Mouse (Mus musculus) embryonic facial prominence, embryonic 14.5 days (tissue): ENCODE data around the gene Mras. TPM values are rescaled to one million over a fixed set of nuclear protein-coding genes. Genes with fewer than 3 reads are reported as not detected.
A peak's percentile ranks its signal among the peaks of the same experiment; 100 is the strongest.

ENCODE experiments used
- ATAC-seq: fragments of 200-750 bp; cut with Nextera tagmentation; 2 replicates; pipeline ENCODE4 v1.8.0; 2017; ENCODE audit warnings: low read depth, moderate number of reproducible peaks, moderate TSS enrichment
- DNase-seq: peaks from one replicate; pipeline ENCODE4 v3.0.0-alpha.2; 2015; ENCODE audit warnings: low spot score
- H3K27ac ChIP-seq: fragments of 300-500 bp; sonication (generic); replicated peaks from 2 replicates; pipeline ENCODE4 v1.5.1; 2014; ENCODE audit warnings: low read depth, mild to moderate bottlenecking, low read length, moderate library complexity
- H3K27me3 ChIP-seq: fragments of 300-500 bp; sonication (generic); replicated peaks from 2 replicates; pipeline ENCODE4 v1.6.1; 2014; ENCODE audit warnings: low read length; ENCODE audit not compliant: control insufficient read depth, insufficient read depth
- H3K36me3 ChIP-seq: fragments of 300-500 bp; sonication (generic); 2 replicates; pipeline ENCODE4 v1.6.1; 2014; ENCODE audit warnings: low read length, mixed read lengths; ENCODE audit not compliant: control insufficient read depth, insufficient read depth
- H3K4me1 ChIP-seq: fragments of 300-500 bp; sonication (generic); 2 replicates; pipeline ENCODE4 v1.6.1; 2014; ENCODE audit warnings: antibody characterized with exemption, low read length; ENCODE audit not compliant: control insufficient read depth, insufficient read depth
- H3K4me2 ChIP-seq: fragments of 300-500 bp; sonication (generic); 2 replicates; pipeline ENCODE4 v1.6.1; 2014; ENCODE audit warnings: low read depth, mild to moderate bottlenecking, low read length, moderate library complexity, mixed read lengths
- H3K4me3 ChIP-seq: fragments of 300-500 bp; sonication (generic); 2 replicates; pipeline ENCODE4 v1.5.1; 2014; ENCODE audit warnings: low read depth, mild to moderate bottlenecking, low read length
- H3K9ac ChIP-seq: fragments of 300-500 bp; sonication (generic); 2 replicates; pipeline ENCODE4 v1.6.1; 2014; ENCODE audit warnings: low read depth, mild to moderate bottlenecking, low read length, moderate library complexity, mixed read lengths
- H3K9me3 ChIP-seq: fragments of 300-500 bp; sonication (generic); 2 replicates; pipeline ENCODE4 v1.6.1; 2016; ENCODE audit warnings: low read length; ENCODE audit not compliant: control insufficient read depth
- WGBS: fragments of 180-500 bp; shearing (Covaris S2); extraction: QIAGEN DNeasy Blood & Tissue Kit; methylation state at CpG from one replicate; pipeline ENCODE4 v1.1.7; 2014; 5-methylcytosine and 5-hydroxymethylcytosine counted together
- polyA plus RNA-seq: library from polyadenylated mRNA; unstranded; fragments of >200 nt; fragmentation: Nextera tagmentation; extraction: Ambion mirVana; gene quantifications from 2 replicates; pipeline ENCODE4 v1.2.1, GENCODE M21; 2014

Mras gene
- 22.9 and 30.6 TPM in 2 replicates for polyA plus RNA-seq

DNA sequence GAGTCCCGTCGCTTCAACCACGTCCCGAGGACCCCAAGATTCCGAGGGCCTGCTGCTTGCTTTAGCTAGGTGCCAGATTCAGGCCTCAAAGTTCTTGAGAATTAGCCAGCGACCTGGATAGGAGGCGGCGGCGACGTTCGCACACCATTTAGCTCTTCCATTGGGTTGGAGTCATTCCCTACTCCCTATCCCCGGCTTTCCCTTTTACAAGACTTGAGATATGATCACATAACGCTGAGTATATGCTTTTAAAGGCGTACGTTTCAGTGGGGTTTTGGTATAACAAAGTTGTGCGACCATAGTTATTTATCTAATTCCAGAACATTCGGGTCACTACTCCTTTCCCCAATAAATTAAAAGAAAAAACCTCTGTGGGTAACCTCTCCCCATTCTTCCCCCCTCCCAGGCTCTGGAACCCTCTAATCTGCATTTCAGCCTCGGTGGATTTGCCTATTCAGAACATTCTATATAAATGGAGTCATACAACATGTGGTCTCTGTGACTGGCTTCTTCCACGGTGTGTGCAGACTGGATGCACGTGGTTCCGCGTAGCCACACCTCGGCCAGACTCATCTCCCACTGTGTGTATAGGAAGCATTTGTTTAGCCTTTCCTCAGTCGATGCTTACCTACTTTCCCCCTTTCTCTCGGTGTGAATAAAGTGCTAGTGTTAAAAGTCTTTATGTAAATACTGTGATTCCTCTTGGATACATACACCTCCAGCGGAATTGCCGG lies at the start of gene Mras:
Mras (minus strand) TSS at position 351 of the 734 bp plus-strand sequence.
- ATAC-seq: no peak
- DNase-seq: peak; percentile 50
- 13% methylated on average over 27 of the region's 27 CpGs for WGBS

DNA sequence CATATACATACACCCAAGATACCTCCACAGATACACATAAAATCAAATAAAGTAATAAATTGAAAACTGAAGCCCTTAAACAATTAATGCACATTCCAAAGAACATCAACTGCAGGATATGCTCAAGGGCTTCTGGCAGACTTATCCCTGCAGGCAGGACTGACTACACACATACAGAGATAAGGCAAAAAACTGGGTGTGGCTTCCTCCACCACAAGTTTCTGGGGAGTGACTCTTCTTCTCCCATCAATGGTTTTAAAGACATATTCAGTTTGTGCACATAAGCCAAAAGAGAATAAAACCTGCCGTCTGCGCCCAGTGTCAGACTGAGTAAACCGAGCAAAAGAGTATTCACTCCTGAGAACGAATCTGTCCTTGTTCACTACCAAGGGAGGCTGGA lies 48.0 kb upstream of the Mras start:
- no peak overlapping the region for H3K9ac ChIP-seq
- H3K36me3 ChIP-seq: peaks cover 50% of the 10 kb centered on the region

More for the DNA sequence above, at the start of gene Mras:
- Histone ChIP-seq H3K9ac (peak within 1 kb of the TSS; percentile 90), H3K27ac (peak within 1 kb of the TSS; percentile 89), H3K4me1 (peaks cover 28% of the 10 kb centered on the region), H3K9me3 (no peaks in the 10 kb centered on the region), H3K4me3 (peak within 1 kb of the TSS; percentile 80), H3K36me3 (no peaks in the 10 kb centered on the region), H3K27me3 (peaks cover 3% of the 10 kb centered on the region; the same call in 1 of the 2 replicates), H3K4me2 (peak within 1 kb of the TSS; percentile 88)

DNA sequence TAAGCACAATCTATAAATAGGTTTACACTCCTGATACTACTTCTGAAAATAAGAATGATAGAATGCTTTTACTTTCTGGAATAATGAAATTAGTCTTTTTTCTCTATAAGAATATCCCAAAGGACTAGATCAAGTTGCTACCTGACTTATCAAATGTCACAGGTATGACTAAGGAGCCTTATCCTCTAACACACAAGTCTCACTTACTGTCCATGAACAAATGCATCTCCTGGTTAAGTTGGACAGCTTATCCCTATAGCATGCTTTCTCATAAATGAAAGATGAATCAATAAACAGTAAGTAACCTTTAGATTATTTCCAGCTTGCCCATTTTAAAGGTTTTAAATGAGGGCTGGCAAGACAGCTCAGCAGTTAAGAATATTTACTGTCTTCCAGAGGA lies 47.5 kb upstream of the Mras start:
- Histone ChIP-seq H3K4me3 (no peak overlapping the region), H3K36me3 (peaks cover 49% of the 10 kb centered on the region), H3K27me3 (no peaks in the 10 kb centered on the region), H3K9me3 (no peaks in the 10 kb centered on the region), H3K9ac (no peak overlapping the region), H3K4me2 (no peak overlapping the region), H3K4me1 (no peaks in the 10 kb centered on the region), H3K27ac (no peak overlapping the region)
- DNase-seq (no peak), ATAC-seq (no peak)

More for the DNA sequence above, 48.0 kb upstream of the Mras start:
- H3K4me1 ChIP-seq: no peaks in the 10 kb centered on the region
- ATAC-seq (no peak), DNase-seq (no peak)
- H3K4me2 ChIP-seq: no peak overlapping the region
- H3K4me3 ChIP-seq: no peak overlapping the region
- H3K27me3 ChIP-seq: no peaks in the 10 kb centered on the region
- no peaks in the 10 kb centered on the region for H3K9me3 ChIP-seq
- no peak overlapping the region for H3K27ac ChIP-seq
- 95% methylated on average over 4 of the region's 4 CpGs for WGBS

DNA sequence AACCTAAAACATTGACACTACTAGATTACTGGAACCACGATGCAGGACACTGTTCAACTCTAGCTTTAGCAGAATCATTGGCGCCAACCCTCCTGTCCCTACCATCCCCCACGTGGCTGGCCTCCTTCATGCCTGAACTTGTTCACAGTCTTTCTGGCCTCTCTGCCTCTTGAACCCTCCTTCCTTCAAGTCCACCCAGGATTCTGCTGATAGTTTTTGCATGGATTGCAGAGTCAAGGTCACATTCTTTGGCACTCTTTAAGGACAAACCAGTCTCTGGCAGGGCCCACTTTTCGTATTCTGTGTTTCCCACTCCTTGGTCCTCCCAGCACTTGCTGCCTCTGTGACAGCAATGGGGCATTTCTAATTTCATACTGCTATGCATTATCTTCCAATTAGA lies 46.0 kb upstream of the Mras start:
- Histone ChIP-seq H3K4me1 (no peaks in the 10 kb centered on the region), H3K9ac (no peak overlapping the region), H3K27ac (no peak overlapping the region), H3K27me3 (no peaks in the 10 kb centered on the region), H3K36me3 (peaks cover 40% of the 10 kb centered on the region), H3K4me3 (no peak overlapping the region), H3K4me2 (no peak overlapping the region), H3K9me3 (no peaks in the 10 kb centered on the region)
- no peak for ATAC-seq
- 86% methylated on average over 4 of the region's 4 CpGs for whole genome bisulfite sequencing
- DNase-seq: no peak

DNA sequence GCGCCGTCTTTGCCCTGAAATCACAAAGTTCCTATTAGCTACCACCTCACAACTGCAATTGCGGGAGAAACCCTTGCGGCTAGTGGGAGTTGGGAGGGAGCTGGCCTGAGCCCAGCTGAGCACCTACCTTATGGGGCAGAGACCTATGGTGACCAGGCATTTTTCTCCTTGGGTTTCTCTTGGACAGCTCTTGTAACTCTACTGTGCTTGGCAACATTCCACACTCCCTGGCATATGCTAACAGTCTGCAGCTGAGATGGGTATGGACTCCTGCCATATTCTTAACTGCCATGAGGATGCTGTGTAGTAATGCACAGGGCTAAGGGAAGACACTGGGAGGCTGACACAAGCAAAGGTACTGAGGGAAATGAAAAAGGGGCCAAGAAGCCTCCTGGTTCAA lies 43.6 kb upstream of the Mras start:
- 89% methylated on average over 4 of the region's 4 CpGs for WGBS
- DNase-seq: peak; percentile 42

DNA sequence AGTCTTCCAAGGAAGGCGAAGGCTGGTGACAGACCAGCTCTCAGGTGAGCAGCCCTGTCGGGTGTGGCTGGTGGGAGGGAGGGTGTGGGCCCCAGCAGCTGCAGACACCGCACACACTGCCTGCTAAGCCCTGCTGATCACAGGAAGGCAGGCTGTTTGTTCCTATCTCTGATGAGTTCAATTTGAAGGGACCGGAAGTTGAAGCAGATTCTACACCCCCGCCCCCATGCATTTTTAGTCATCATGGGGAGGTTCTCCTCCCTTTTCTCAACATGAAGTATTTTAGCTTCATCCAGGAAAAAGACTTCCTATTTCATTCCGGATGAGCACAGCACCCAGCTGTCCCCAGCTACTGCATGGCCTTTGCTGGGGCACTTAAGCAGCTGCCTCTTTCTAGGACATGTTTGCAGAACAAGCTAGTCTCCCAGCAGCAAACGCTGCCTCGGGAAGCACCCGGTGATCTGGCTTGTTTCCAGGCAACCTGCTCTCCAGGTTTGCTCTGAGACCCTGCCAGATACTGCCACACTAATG lies 42.1 kb upstream of the Mras start:
- no peak overlapping the region for H3K9ac ChIP-seq
- DNase-seq: peak; percentile 48
- H3K36me3 ChIP-seq: peaks cover 17% of the 10 kb centered on the region; the same call in 1 of the 2 replicates
- WGBS: 66% methylated on average over 9 of the region's 9 CpGs
- no peak for ATAC-seq
- no peaks in the 10 kb centered on the region for H3K27me3 ChIP-seq
- no peaks in the 10 kb centered on the region for H3K4me1 ChIP-seq
- H3K4me2 ChIP-seq: no peak overlapping the region
- no peaks in the 10 kb centered on the region for H3K9me3 ChIP-seq
- no peak overlapping the region; the same call in 1 of the 2 replicates for H3K27ac ChIP-seq
- H3K4me3 ChIP-seq: no peak overlapping the region

More for the DNA sequence above, 43.6 kb upstream of the Mras start:
- H3K27me3 ChIP-seq: no peaks in the 10 kb centered on the region
- no peak overlapping the region for H3K4me3 ChIP-seq
- H3K4me2 ChIP-seq: no peak overlapping the region
- no peaks in the 10 kb centered on the region for H3K4me1 ChIP-seq
- H3K9me3 ChIP-seq: no peaks in the 10 kb centered on the region
- no peak overlapping the region for H3K9ac ChIP-seq
- no peak overlapping the region for H3K27ac ChIP-seq
- peaks cover 18% of the 10 kb centered on the region; the same call in 1 of the 2 replicates for H3K36me3 ChIP-seq
- ATAC-seq: no peak

DNA sequence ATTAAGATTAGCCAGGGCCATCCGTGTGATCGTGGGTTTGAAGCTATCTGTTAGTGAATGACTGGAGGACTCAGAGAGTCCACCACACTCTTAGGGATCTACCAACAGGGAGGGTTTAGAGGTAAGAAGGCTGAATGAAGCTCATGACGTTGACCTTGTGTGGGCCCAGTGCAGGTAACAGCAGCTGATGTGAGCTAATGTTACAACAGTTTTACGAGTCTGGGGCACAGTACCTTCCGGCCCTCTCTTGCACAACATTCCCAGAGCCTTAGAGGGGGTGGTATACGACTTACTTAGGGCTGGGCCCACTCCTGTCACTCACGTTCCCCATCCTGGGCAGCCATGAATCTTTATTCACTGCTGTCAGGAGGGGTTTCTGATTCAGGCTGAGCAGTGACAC lies 34.2 kb upstream of the Mras start:
- no peak overlapping the region for H3K4me2 ChIP-seq
- H3K4me1 ChIP-seq: no peaks in the 10 kb centered on the region
- no peaks in the 10 kb centered on the region for H3K27me3 ChIP-seq
- no peak overlapping the region for H3K9ac ChIP-seq
- H3K36me3 ChIP-seq: peaks cover 10% of the 10 kb centered on the region; the same call in 1 of the 2 replicates
- 80% methylated on average over 7 of the region's 7 CpGs for WGBS
- H3K9me3 ChIP-seq: no peaks in the 10 kb centered on the region
- H3K27ac ChIP-seq: no peak overlapping the region
- DNase-seq: no peak
- no peak for ATAC-seq
- no peak overlapping the region for H3K4me3 ChIP-seq

DNA sequence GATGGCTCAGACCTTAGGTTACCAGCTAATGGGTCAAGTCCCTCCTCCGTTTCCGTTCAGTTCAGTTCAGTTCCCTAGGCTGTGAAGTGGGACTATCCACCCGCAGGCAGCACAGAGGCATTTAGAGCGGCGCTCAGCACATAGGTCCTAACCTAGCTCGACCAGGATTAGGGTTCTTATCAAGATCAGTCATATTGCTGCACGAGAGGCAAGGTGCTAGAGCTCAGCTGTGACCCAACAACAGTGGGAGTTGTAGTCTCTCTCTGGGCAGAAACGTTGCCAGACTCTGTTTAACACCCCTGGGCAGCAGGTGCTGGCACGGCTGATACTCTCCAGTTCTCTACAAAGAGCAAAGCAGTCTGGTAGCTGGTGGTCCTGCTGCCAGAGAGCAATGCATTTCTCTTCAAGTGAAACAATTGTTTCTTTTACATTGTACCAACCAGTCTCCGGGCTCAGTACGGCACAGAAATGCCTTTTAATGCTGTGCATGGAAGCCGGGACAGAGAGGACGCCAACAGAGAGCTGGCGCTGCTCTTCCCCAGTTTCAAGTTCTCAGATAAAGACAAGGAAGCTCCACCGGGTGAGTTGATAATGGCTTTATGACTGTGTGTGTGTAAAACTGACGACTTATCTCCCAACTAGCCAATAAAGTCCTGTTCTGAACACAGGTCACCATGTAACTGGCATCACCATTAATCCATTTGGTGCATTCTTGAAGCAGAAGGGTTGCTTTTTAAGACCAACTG lies 33.3 kb upstream of the Mras start:
- Histone ChIP-seq H3K9me3 (no peaks in the 10 kb centered on the region), H3K4me3 (no peak overlapping the region), H3K4me1 (no peaks in the 10 kb centered on the region), H3K27ac (no peak overlapping the region), H3K9ac (no peak overlapping the region), H3K27me3 (no peaks in the 10 kb centered on the region), H3K4me2 (no peak overlapping the region), H3K36me3 (peaks cover 5% of the 10 kb centered on the region; the same call in 1 of the 2 replicates)
- ATAC-seq (no peak), DNase-seq (no peak)
- 82% methylated on average over 16 of the region's 16 CpGs for WGBS
